Mouse (Mus musculus): ENCODE data around the gene Slc16a5. TPM values are rescaled to one million over a fixed set of nuclear protein-coding genes. Genes with fewer than 3 reads are reported as not detected.

Slc16a5 gene
- polyA plus RNA-seq, 1 experiment from 2014 or later: 0.51 TPM

- H3K4me2 ChIP-seq (ENCODE audit: low read depth, low read length): no peak overlapping the region
- no peaks in the 10 kb centered on the region for H3K36me3 ChIP-seq (ENCODE audit: control insufficient read depth, insufficient read depth)
- peaks cover 29% of the 10 kb centered on the region for H3K4me1 ChIP-seq (ENCODE audit: control insufficient read depth, low read depth, low read length)
- H3K9ac ChIP-seq (ENCODE audit: low read depth, low read length): no peak overlapping the region
- no peaks in the 10 kb centered on the region for H3K9me3 ChIP-seq (replicated peaks; ENCODE audit: control insufficient read depth, low read length)
- no peaks in the 10 kb centered on the region for H3K27me3 ChIP-seq (ENCODE audit: control insufficient read depth, insufficient read depth, low read depth, low read length)
- ATAC-seq (ENCODE audit: low read depth): no peak
- whole genome bisulfite sequencing (ENCODE audit: insufficient replicate concordance): 59% methylated on average over 9 of the region's 9 CpGs
- H3K4me3 ChIP-seq (ENCODE audit: low read depth, low read length): no peak overlapping the region
- no peak overlapping the region for H3K27ac ChIP-seq (ENCODE audit: low read length)
Measured at GRCm38 (mm10) chr11:115478296-115478938, 16.1 kb downstream of the Slc16a5 start.

- no peak for ATAC-seq (ENCODE audit: low read depth)
- Histone ChIP-seq H3K27ac (ENCODE audit: low read length) (no peak overlapping the region), H3K9ac (ENCODE audit: low read depth, low read length) (no peak overlapping the region), H3K9me3 (replicated peaks; ENCODE audit: control insufficient read depth, low read length) (no peaks in the 10 kb centered on the region), H3K4me1 (ENCODE audit: control insufficient read depth, low read depth, low read length) (peaks cover 4% of the 10 kb centered on the region), H3K27me3 (ENCODE audit: control insufficient read depth, insufficient read depth, low read depth, low read length) (no peaks in the 10 kb centered on the region), H3K4me2 (ENCODE audit: low read depth, low read length) (no peak overlapping the region), H3K4me3 (ENCODE audit: low read depth, low read length) (no peak overlapping the region), H3K36me3 (ENCODE audit: control insufficient read depth, insufficient read depth) (no peaks in the 10 kb centered on the region)
- WGBS (ENCODE audit: insufficient replicate concordance): 64% methylated on average over 6 of the region's 6 CpGs
Measured at GRCm38 (mm10) chr11:115481553-115482259, 19.4 kb downstream of the Slc16a5 start.

- H3K4me2 ChIP-seq (ENCODE audit: low read depth, low read length): no peak overlapping the region
- H3K9me3 ChIP-seq (replicated peaks; ENCODE audit: control insufficient read depth, low read length): no peaks in the 10 kb centered on the region
- no peak for ATAC-seq (ENCODE audit: low read depth)
- no peaks in the 10 kb centered on the region for H3K36me3 ChIP-seq (ENCODE audit: control insufficient read depth, insufficient read depth)
- no peaks in the 10 kb centered on the region for H3K27me3 ChIP-seq (ENCODE audit: control insufficient read depth, insufficient read depth, low read depth, low read length)
- H3K27ac ChIP-seq (ENCODE audit: low read length): no peak overlapping the region
- H3K4me1 ChIP-seq (ENCODE audit: control insufficient read depth, low read depth, low read length): no peaks in the 10 kb centered on the region; the same call in 1 of the 2 replicates
- 68% methylated on average over 11 of the region's 11 CpGs for WGBS (ENCODE audit: insufficient replicate concordance)
- H3K4me3 ChIP-seq (ENCODE audit: low read depth, low read length): no peak overlapping the region
- H3K9ac ChIP-seq (ENCODE audit: low read depth, low read length): no peak overlapping the region
Measured at GRCm38 (mm10) chr11:115483278-115483677, 21.0 kb downstream of the Slc16a5 start.

- Histone ChIP-seq H3K27ac (ENCODE audit: low read length) (no peak overlapping the region), H3K27me3 (ENCODE audit: control insufficient read depth, insufficient read depth, low read depth, low read length) (no peaks in the 10 kb centered on the region), H3K4me2 (ENCODE audit: low read depth, low read length) (no peak overlapping the region), H3K4me1 (ENCODE audit: control insufficient read depth, low read depth, low read length) (no peaks in the 10 kb centered on the region), H3K9me3 (replicated peaks; ENCODE audit: control insufficient read depth, low read length) (no peaks in the 10 kb centered on the region), H3K9ac (ENCODE audit: low read depth, low read length) (no peak overlapping the region), H3K36me3 (ENCODE audit: control insufficient read depth, insufficient read depth) (no peaks in the 10 kb centered on the region), H3K4me3 (ENCODE audit: low read depth, low read length) (no peak overlapping the region)
- WGBS (ENCODE audit: insufficient replicate concordance): 16% methylated on average over 6 of the region's 6 CpGs
- ATAC-seq (ENCODE audit: low read depth): no peak
Measured at GRCm38 (mm10) chr11:115483726-115484125, 21.5 kb downstream of the Slc16a5 start.

- Histone ChIP-seq H3K36me3 (ENCODE audit: control insufficient read depth, insufficient read depth) (0 out of 2 replicates have a peak, but pooled peaks cover 2% of the 10 kb centered on the region), H3K4me3 (ENCODE audit: low read depth, low read length) (no peak overlapping the region), H3K9me3 (replicated peaks; ENCODE audit: control insufficient read depth, low read length) (no peaks in the 10 kb centered on the region), H3K9ac (ENCODE audit: low read depth, low read length) (no peak overlapping the region), H3K27me3 (ENCODE audit: control insufficient read depth, insufficient read depth, low read depth, low read length) (no peaks in the 10 kb centered on the region), H3K4me1 (ENCODE audit: control insufficient read depth, low read depth, low read length) (no peaks in the 10 kb centered on the region), H3K27ac (ENCODE audit: low read length) (no peak overlapping the region), H3K4me2 (ENCODE audit: low read depth, low read length) (no peak overlapping the region)
- ATAC-seq (ENCODE audit: low read depth): no peak
- 80% methylated on average over 12 of the region's 12 CpGs for WGBS (ENCODE audit: insufficient replicate concordance)
Measured at GRCm38 (mm10) chr11:115485155-115485554, 22.9 kb downstream of the Slc16a5 start.

GRCm38 (mm10) chr11:115488551-115489104, 26.4 kb downstream of the Slc16a5 start:
- H3K4me1 ChIP-seq (ENCODE audit: control insufficient read depth, low read depth, low read length): peaks cover 19% of the 10 kb centered on the region
- H3K4me2 ChIP-seq (ENCODE audit: low read depth, low read length): no peak overlapping the region
- 0 out of 2 replicates have a peak, but pooled peaks cover 2% of the 10 kb centered on the region for H3K36me3 ChIP-seq (ENCODE audit: control insufficient read depth, insufficient read depth)
- H3K4me3 ChIP-seq (ENCODE audit: low read depth, low read length): no peak overlapping the region
- no peak for ATAC-seq (ENCODE audit: low read depth)
- H3K27me3 ChIP-seq (ENCODE audit: control insufficient read depth, insufficient read depth, low read depth, low read length): no peaks in the 10 kb centered on the region
- no peak overlapping the region for H3K27ac ChIP-seq (ENCODE audit: low read length)
- H3K9ac ChIP-seq (ENCODE audit: low read depth, low read length): no peak overlapping the region
- 77% methylated on average over 19 of the region's 19 CpGs for WGBS (ENCODE audit: insufficient replicate concordance)
- H3K9me3 ChIP-seq (replicated peaks; ENCODE audit: control insufficient read depth, low read length): no peaks in the 10 kb centered on the region

GRCm38 (mm10) chr11:115490441-115491355, 28.4 kb downstream of the Slc16a5 start:
- peak overlapping the region; percentile 73 for H3K9ac ChIP-seq (ENCODE audit: low read depth, low read length)
- no peak overlapping the region for H3K27ac ChIP-seq (ENCODE audit: low read length)
- peak overlapping the region; percentile 99 for H3K4me2 ChIP-seq (ENCODE audit: low read depth, low read length)
- WGBS (ENCODE audit: insufficient replicate concordance): 24% methylated on average over 25 of the region's 25 CpGs
- peaks cover 19% of the 10 kb centered on the region for H3K4me1 ChIP-seq (ENCODE audit: control insufficient read depth, low read depth, low read length)
- H3K36me3 ChIP-seq (ENCODE audit: control insufficient read depth, insufficient read depth): 0 out of 2 replicates have a peak, but pooled peaks cover 2% of the 10 kb centered on the region
- H3K9me3 ChIP-seq (replicated peaks; ENCODE audit: control insufficient read depth, low read length): no peaks in the 10 kb centered on the region
- peak; percentile 2; the same call in 1 of the 2 replicates for ATAC-seq (ENCODE audit: low read depth)
- H3K4me3 ChIP-seq (ENCODE audit: low read depth, low read length): peak overlapping the region; percentile 80
- H3K27me3 ChIP-seq (ENCODE audit: control insufficient read depth, insufficient read depth, low read depth, low read length): no peaks in the 10 kb centered on the region

GRCm38 (mm10) chr11:115491356-115492083, 29.2 kb downstream of the Slc16a5 start, which contains the start of gene Nt5c:
Nt5c (minus strand) TSS chr11:115491862.
- under 1% methylated on average over 43 of the region's 43 CpGs for WGBS (ENCODE audit: insufficient replicate concordance)

More at GRCm38 (mm10) chr11:115491356-115492083, 29.2 kb downstream of the Slc16a5 start, which contains the start of gene Nt5c:
- Histone ChIP-seq H3K9me3 (replicated peaks; ENCODE audit: control insufficient read depth, low read length) (no peaks in the 10 kb centered on the region), H3K36me3 (ENCODE audit: control insufficient read depth, insufficient read depth) (0 out of 2 replicates have a peak, but pooled peaks cover 2% of the 10 kb centered on the region), H3K4me2 (ENCODE audit: low read depth, low read length) (peak within 1 kb of the TSS; percentile 99), H3K27ac (ENCODE audit: low read length) (peak within 1 kb of the TSS; percentile 71), H3K4me1 (ENCODE audit: control insufficient read depth, low read depth, low read length) (peaks cover 19% of the 10 kb centered on the region), H3K4me3 (ENCODE audit: low read depth, low read length) (peak within 1 kb of the TSS; percentile 80), H3K27me3 (ENCODE audit: control insufficient read depth, insufficient read depth, low read depth, low read length) (no peaks in the 10 kb centered on the region), H3K9ac (ENCODE audit: low read depth, low read length) (peak within 1 kb of the TSS; percentile 73)
- ATAC-seq (ENCODE audit: low read depth): peak; percentile 93
